Mouse (Mus musculus): Measurements from ENCODE around the gene Slc45a3. TPM values are rescaled to one million over a fixed set of nuclear protein-coding genes. Genes with fewer than 3 reads are reported as not detected.
A peak's percentile ranks its signal among the peaks of the same experiment; 100 is the strongest.

Gene Slc45a3
- polyA plus RNA-seq, 1 experiment from 2014 or later: 11.0 TPM

DNA sequence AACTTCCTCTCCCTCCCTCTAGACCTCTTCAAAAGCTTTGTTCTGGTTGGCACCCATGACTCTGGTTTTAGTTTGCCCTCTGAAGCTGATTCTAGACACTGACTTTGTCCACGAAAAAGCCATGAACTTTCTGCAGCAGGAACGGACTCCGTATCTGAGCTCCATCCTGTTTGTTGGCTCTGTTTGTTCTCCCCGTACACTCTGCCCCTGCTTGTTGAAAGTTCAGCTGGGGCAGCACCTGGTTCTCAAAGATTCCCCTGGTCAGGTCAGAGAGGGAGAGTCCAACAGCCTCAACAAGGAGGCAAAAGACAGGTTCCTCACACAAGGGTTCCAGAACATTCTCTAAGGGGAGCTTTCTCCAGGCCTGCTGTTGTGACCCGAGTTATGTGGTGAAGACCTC is 5.4 kb upstream of the Slc45a3 start:
- H3K9me3 ChIP-seq (ENCODE audit: control insufficient read depth, low read length): no peaks in the 10 kb centered on the region
- ATAC-seq (ENCODE audit: low read depth) (no peak), DNase-seq (ENCODE audit: low spot score) (no peak)
- whole genome bisulfite sequencing: 76% methylated on average over 5 of the region's 5 CpGs
- peaks cover 17% of the 10 kb centered on the region for H3K27me3 ChIP-seq (replicated peaks; ENCODE audit: control insufficient read depth, insufficient read depth, low read length)
- no peak overlapping the region for H3K27ac ChIP-seq (replicated peaks; ENCODE audit: low read depth, low read length)
- no peak overlapping the region for H3K4me2 ChIP-seq (ENCODE audit: low read depth, low read length)
- H3K4me3 ChIP-seq (ENCODE audit: low read depth, low read length): no peak overlapping the region
- H3K36me3 ChIP-seq (ENCODE audit: control insufficient read depth, insufficient read depth, low read length): no peaks in the 10 kb centered on the region
- H3K4me1 ChIP-seq (ENCODE audit: control insufficient read depth, insufficient read depth, low read length): no peaks in the 10 kb centered on the region
- no peak overlapping the region for H3K9ac ChIP-seq (ENCODE audit: low read depth, low read length)

- WGBS: 55% methylated on average over 2 of the region's 2 CpGs
- H3K36me3 ChIP-seq (ENCODE audit: control insufficient read depth, insufficient read depth, low read length): no peaks in the 10 kb centered on the region
- no peak overlapping the region for H3K9ac ChIP-seq (ENCODE audit: low read depth, low read length)
- H3K4me2 ChIP-seq (ENCODE audit: low read depth, low read length): no peak overlapping the region
- ATAC-seq (ENCODE audit: low read depth): no peak
- peaks cover 10% of the 10 kb centered on the region; the same call in 1 of the 2 replicates for H3K4me1 ChIP-seq (ENCODE audit: control insufficient read depth, insufficient read depth, low read length)
- no peaks in the 10 kb centered on the region for H3K9me3 ChIP-seq (ENCODE audit: control insufficient read depth, low read length)
- no peak overlapping the region for H3K4me3 ChIP-seq (ENCODE audit: low read depth, low read length)
- DNase-seq (ENCODE audit: low spot score): no peak
- H3K27ac ChIP-seq (replicated peaks; ENCODE audit: low read depth, low read length): no peak overlapping the region
- peaks cover 44% of the 10 kb centered on the region for H3K27me3 ChIP-seq (replicated peaks; ENCODE audit: control insufficient read depth, insufficient read depth, low read length)
Observed at GRCm38 (mm10) chr1:131961004-131961403, 1.8 kb upstream of the Slc45a3 start.

DNA sequence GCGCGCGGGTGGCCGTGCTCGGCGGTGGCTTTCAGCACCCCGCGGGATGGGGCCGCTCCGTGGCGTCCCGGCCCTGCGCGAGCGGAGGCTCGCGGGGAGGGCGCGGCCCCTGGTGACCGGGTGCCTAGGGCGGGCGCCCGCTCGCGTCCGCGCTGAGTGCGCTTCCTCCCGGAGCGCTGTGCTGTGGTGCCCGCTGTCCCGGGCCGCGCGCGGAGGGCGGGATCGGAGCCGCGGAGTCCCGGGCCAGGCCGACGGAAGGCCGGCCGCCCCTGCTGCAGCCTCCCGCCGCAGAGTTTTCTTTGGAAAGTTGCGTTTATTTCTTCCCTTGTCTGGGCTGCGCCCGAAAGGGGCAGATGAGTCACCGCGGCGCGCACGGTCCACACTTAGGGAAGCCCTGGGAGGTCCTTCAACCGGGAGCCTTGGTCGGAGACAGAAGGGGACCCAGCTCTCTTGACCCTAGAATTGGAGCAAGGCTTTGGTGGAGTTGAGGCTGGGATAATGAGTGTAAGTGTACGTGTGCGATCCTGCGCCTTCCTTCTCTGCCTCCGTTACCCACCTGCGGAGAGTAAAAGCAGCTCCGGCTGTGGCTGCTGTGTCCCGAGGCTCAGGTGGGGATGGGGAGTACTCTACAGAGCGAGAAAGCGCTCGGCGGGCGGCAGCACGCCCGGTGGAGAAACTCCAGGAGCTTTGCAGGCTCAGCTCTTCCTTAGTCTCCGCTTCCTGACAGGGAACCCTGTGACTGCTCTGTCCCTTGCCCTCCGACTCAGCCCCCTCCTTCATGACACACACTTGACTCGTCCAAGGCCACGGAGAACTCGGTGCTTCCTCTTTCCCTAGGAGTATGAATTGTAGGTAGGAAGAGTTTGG is 551 bp downstream of the Slc45a3 start:
- peak overlapping the region; percentile 80 for H3K4me3 ChIP-seq (ENCODE audit: low read depth, low read length)
- peak overlapping the region; percentile 71 for H3K9ac ChIP-seq (ENCODE audit: low read depth, low read length)
- WGBS: 1% methylated on average over 32 of the region's 76 CpGs
- no peaks in the 10 kb centered on the region for H3K9me3 ChIP-seq (ENCODE audit: control insufficient read depth, low read length)
- peaks cover 44% of the 10 kb centered on the region for H3K27me3 ChIP-seq (replicated peaks; ENCODE audit: control insufficient read depth, insufficient read depth, low read length)
- H3K4me2 ChIP-seq (ENCODE audit: low read depth, low read length): peak overlapping the region; percentile 99
- peaks cover 10% of the 10 kb centered on the region; the same call in 1 of the 2 replicates for H3K4me1 ChIP-seq (ENCODE audit: control insufficient read depth, insufficient read depth, low read length)
- no peaks in the 10 kb centered on the region for H3K36me3 ChIP-seq (ENCODE audit: control insufficient read depth, insufficient read depth, low read length)
- DNase-seq (ENCODE audit: low spot score) (peak; percentile 38), ATAC-seq (ENCODE audit: low read depth) (peak; percentile 70)
- H3K27ac ChIP-seq (replicated peaks; ENCODE audit: low read depth, low read length): no peak overlapping the region

- Histone ChIP-seq H3K4me3 (ENCODE audit: low read depth, low read length) (peak overlapping the region; percentile 80), H3K27ac (replicated peaks; ENCODE audit: low read depth, low read length) (no peak overlapping the region), H3K4me2 (ENCODE audit: low read depth, low read length) (peak overlapping the region; percentile 99), H3K36me3 (ENCODE audit: control insufficient read depth, insufficient read depth, low read length) (no peaks in the 10 kb centered on the region), H3K9me3 (ENCODE audit: control insufficient read depth, low read length) (no peaks in the 10 kb centered on the region), H3K27me3 (replicated peaks; ENCODE audit: control insufficient read depth, insufficient read depth, low read length) (peaks cover 50% of the 10 kb centered on the region), H3K9ac (ENCODE audit: low read depth, low read length) (peak overlapping the region; percentile 71; the same call in 1 of the 2 replicates), H3K4me1 (ENCODE audit: control insufficient read depth, insufficient read depth, low read length) (peaks cover 10% of the 10 kb centered on the region; the same call in 1 of the 2 replicates)
- 39% methylated on average over 5 of the region's 5 CpGs for WGBS
- ATAC-seq (ENCODE audit: low read depth) (no peak), DNase-seq (ENCODE audit: low spot score) (no peak)
Observed at GRCm38 (mm10) chr1:131964100-131964499, 1.3 kb downstream of the Slc45a3 start.

GRCm38 (mm10) chr1:131964580-131964979 is 1.8 kb downstream of the Slc45a3 start:
- H3K27ac ChIP-seq (replicated peaks; ENCODE audit: low read depth, low read length): no peak overlapping the region
- H3K9me3 ChIP-seq (ENCODE audit: control insufficient read depth, low read length): no peaks in the 10 kb centered on the region
- H3K27me3 ChIP-seq (replicated peaks; ENCODE audit: control insufficient read depth, insufficient read depth, low read length): peaks cover 47% of the 10 kb centered on the region
- H3K36me3 ChIP-seq (ENCODE audit: control insufficient read depth, insufficient read depth, low read length): no peaks in the 10 kb centered on the region
- H3K9ac ChIP-seq (ENCODE audit: low read depth, low read length): no peak overlapping the region
- H3K4me3 ChIP-seq (ENCODE audit: low read depth, low read length): no peak overlapping the region
- ATAC-seq (ENCODE audit: low read depth): no peak
- peaks cover 10% of the 10 kb centered on the region; the same call in 1 of the 2 replicates for H3K4me1 ChIP-seq (ENCODE audit: control insufficient read depth, insufficient read depth, low read length)
- no peak for DNase-seq (ENCODE audit: low spot score)
- H3K4me2 ChIP-seq (ENCODE audit: low read depth, low read length): no peak overlapping the region
- WGBS: 77% methylated on average over 7 of the region's 7 CpGs

- Histone ChIP-seq H3K4me3 (ENCODE audit: low read depth, low read length) (no peak overlapping the region), H3K36me3 (ENCODE audit: control insufficient read depth, insufficient read depth, low read length) (no peaks in the 10 kb centered on the region), H3K27ac (replicated peaks; ENCODE audit: low read depth, low read length) (no peak overlapping the region), H3K4me1 (ENCODE audit: control insufficient read depth, insufficient read depth, low read length) (peaks cover 12% of the 10 kb centered on the region), H3K9ac (ENCODE audit: low read depth, low read length) (no peak overlapping the region), H3K9me3 (ENCODE audit: control insufficient read depth, low read length) (no peaks in the 10 kb centered on the region), H3K4me2 (ENCODE audit: low read depth, low read length) (no peak overlapping the region), H3K27me3 (replicated peaks; ENCODE audit: control insufficient read depth, insufficient read depth, low read length) (peaks cover 45% of the 10 kb centered on the region)
- 42% methylated on average over 5 of the region's 5 CpGs for WGBS
- DNase-seq (ENCODE audit: low spot score) (no peak), ATAC-seq (ENCODE audit: low read depth) (no peak)
Observed at GRCm38 (mm10) chr1:131965818-131966217, 3.1 kb downstream of the Slc45a3 start.

DNA sequence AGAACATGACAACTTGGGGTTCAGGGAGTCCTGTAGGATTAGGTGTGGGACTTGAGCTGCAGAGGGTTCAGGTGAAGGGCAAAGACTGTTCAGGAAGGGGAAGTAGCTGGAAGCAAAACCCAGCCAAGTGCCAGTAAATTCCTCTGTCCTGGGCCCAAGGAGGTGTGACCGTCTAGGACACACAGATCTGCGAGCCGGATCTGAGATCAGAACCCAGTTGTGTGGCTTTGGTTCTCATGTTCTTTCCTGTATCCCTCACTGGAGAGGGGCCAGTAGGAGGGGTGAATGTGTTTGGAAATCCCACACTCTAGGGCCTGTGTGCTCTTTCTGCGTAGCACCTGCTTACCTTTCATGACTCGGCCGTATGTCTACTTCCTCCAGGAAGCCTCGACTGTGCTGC is 4.6 kb downstream of the Slc45a3 start:
- DNase-seq (ENCODE audit: low spot score) (peak; percentile 23), ATAC-seq (ENCODE audit: low read depth) (no peak)
- H3K27ac ChIP-seq (replicated peaks; ENCODE audit: low read depth, low read length): no peak overlapping the region
- H3K4me3 ChIP-seq (ENCODE audit: low read depth, low read length): no peak overlapping the region
- WGBS: 71% methylated on average over 7 of the region's 7 CpGs
- peaks cover 34% of the 10 kb centered on the region for H3K27me3 ChIP-seq (replicated peaks; ENCODE audit: control insufficient read depth, insufficient read depth, low read length)
- H3K9ac ChIP-seq (ENCODE audit: low read depth, low read length): no peak overlapping the region
- no peak overlapping the region for H3K4me2 ChIP-seq (ENCODE audit: low read depth, low read length)
- H3K4me1 ChIP-seq (ENCODE audit: control insufficient read depth, insufficient read depth, low read length): peaks cover 26% of the 10 kb centered on the region
- H3K36me3 ChIP-seq (ENCODE audit: control insufficient read depth, insufficient read depth, low read length): no peaks in the 10 kb centered on the region
- no peaks in the 10 kb centered on the region for H3K9me3 ChIP-seq (ENCODE audit: control insufficient read depth, low read length)

DNA sequence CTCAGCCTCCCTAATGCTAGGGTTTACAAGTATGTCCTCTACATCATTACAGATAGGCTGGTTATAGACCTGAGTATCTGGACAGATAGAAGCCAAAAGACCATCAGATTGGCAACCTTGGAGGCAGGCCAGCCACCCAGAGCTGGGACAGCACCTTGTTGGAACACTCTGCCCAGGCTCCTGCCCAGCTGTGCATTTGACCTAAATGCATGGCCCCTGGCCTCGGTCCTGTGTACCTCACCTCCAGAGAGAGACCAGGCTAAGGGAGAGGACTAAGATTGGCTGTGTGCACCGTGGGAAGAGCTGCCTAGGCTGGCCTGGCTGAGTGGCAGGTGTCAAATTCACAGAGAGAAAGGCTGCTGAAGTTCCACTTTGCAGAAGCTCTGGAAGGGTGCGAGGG is 5.8 kb downstream of the Slc45a3 start:
- H3K27ac ChIP-seq (replicated peaks; ENCODE audit: low read depth, low read length): no peak overlapping the region
- DNase-seq (ENCODE audit: low spot score) (no peak), ATAC-seq (ENCODE audit: low read depth) (no peak)
- WGBS: 34% methylated on average over 3 of the region's 3 CpGs
- peaks cover 25% of the 10 kb centered on the region for H3K4me1 ChIP-seq (ENCODE audit: control insufficient read depth, insufficient read depth, low read length)
- no peak overlapping the region for H3K4me3 ChIP-seq (ENCODE audit: low read depth, low read length)
- peaks cover 23% of the 10 kb centered on the region for H3K27me3 ChIP-seq (replicated peaks; ENCODE audit: control insufficient read depth, insufficient read depth, low read length)
- H3K36me3 ChIP-seq (ENCODE audit: control insufficient read depth, insufficient read depth, low read length): no peaks in the 10 kb centered on the region
- no peak overlapping the region for H3K9ac ChIP-seq (ENCODE audit: low read depth, low read length)
- no peaks in the 10 kb centered on the region for H3K9me3 ChIP-seq (ENCODE audit: control insufficient read depth, low read length)
- no peak overlapping the region for H3K4me2 ChIP-seq (ENCODE audit: low read depth, low read length)

GRCm38 (mm10) chr1:131968983-131969382 is 6.2 kb downstream of the Slc45a3 start:
- DNase-seq (ENCODE audit: low spot score): no peak
- no peak for ATAC-seq (ENCODE audit: low read depth)
- Histone ChIP-seq H3K9me3 (ENCODE audit: control insufficient read depth, low read length) (no peaks in the 10 kb centered on the region), H3K4me1 (ENCODE audit: control insufficient read depth, insufficient read depth, low read length) (peaks cover 21% of the 10 kb centered on the region), H3K27me3 (replicated peaks; ENCODE audit: control insufficient read depth, insufficient read depth, low read length) (peaks cover 18% of the 10 kb centered on the region), H3K27ac (replicated peaks; ENCODE audit: low read depth, low read length) (no peak overlapping the region), H3K4me2 (ENCODE audit: low read depth, low read length) (no peak overlapping the region), H3K36me3 (ENCODE audit: control insufficient read depth, insufficient read depth, low read length) (no peaks in the 10 kb centered on the region), H3K9ac (ENCODE audit: low read depth, low read length) (no peak overlapping the region), H3K4me3 (ENCODE audit: low read depth, low read length) (no peak overlapping the region)
- 66% methylated on average over 6 of the region's 6 CpGs for WGBS
